Mouse (Mus musculus): ENCODE measurements at regions not wholly inside any gene's neighbourhood (a gene's known extent, or its start where the extent isn't known, plus 50 kb on each side); places are given as distances from the start of the nearest gene placed in this dataset.
"Not testable (repeated sequence)": the region's sequence is repeated elsewhere in the genome, so short reads cannot be mapped to it uniquely, and the experiment has no call there.

DNA sequence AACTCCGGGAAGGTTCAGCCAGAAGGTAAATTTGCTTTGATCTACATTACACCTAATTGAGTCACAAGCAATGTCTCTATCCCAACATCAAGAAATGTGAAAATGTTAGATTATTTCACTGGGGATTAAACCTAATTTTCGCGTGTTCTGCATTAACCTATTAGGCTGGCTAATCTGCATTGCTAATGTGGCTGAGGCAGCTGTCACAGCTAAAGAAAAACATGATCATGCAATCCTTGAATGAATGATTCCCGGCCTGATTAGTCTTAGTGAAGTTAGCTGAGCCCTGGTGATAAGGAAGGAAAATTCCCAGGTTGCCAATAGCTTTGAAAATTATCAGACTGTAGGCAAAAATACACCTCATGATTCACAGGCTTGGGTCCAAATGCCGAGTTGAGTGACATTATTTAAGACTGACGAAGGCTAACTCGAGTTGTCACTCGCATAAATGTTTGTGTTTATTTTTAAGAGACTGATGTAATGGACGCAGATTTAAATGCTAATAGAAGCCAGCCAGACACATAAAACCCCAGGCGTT is 131.5 kb upstream of the Kiz start:
- no peak for DNase-seq (ENCODE audit: low spot score)

DNA sequence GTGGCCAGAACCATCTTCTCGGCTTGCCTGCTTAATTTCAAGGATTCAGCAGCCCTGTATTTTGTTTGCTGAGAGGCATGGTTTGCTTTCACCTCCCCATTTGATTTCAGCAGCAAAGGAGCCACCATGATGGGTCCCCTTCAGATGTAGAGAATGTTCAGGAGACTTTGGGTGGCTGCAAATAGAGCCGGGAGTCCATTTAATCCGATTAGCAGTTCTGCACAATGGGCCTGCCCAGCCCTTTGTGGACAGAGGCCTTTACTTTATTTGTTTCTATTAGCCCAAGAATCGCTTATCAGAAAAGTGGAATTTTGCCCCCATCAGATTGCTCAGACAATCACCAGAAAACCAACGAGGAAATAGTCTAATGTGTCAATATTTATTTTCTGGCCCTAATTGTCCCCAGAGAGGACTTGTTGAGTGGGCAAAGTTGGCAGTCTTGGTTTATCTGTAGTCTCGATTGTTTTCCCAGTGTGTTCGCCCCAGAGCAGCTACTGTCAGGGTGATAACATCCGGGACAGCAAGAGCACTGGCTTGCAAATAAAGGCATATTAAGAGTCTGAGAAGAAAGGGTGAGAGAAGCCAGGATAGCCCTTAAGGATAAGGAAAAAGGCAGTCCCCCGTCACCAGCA is 130.6 kb upstream of the Kiz start:
- no peak for DNase-seq (ENCODE audit: low spot score)

DNA sequence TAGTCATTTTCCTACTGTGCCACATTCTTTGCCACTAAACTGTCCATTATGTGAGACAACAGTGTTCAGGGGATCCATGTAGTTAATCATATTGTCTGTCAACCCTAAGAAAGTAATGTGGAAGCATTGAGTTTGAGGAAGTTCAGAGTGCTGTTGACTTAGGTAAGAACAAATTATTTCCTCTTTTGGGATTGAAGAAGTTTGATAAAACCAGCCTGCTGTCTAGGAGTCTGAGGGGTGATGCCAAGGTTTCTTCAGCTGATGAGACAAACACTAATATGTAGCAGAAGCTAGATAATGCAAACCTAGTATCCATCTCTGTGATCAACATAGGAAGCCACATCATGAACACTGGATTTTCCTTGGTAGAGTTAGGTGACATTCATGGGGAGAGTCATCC is 127.0 kb upstream of the Kiz start:
- DNase-seq (ENCODE audit: low spot score): no peak

DNA sequence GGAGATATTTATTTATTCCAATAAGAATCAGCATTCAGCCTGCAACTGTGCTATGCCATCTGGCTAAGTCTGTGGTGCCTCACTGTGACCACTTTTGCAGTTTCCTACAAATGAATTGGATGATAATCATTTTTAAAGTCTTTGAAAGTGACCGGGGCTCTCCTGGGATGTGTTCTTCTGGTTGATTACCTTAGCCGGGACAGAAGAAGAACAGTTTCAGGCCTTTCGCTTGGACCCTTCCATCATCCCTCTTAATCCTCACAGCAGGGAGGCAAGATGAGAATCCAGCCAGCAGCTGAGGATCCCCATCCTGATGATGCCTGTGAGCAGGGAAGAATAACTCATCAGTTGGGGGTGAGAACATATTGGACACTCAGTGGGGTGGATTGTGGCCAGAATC is 124.6 kb upstream of the Kiz start:
- no peak for DNase-seq (ENCODE audit: low spot score)

DNA sequence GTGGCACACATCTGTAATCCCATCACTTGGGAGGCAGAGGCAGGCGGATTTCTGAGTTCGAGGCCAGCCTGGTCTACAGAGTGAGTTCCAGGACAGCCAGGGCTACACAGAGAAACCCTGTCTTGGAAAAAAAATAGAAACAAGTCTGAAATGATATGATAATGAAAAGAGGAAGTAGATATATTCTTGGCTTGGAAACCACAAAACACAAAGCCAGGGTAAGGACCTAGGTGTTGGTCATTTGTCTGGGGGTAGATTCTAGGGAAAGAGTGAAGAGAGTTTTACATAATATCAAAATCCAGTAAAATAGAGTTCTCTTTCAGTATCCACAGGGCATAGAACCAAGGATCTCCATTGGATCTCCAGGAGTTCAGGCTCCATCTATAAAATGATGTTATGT is 122.8 kb upstream of the Kiz start:
- DNase-seq (ENCODE audit: low spot score): not testable (repeated sequence)

DNA sequence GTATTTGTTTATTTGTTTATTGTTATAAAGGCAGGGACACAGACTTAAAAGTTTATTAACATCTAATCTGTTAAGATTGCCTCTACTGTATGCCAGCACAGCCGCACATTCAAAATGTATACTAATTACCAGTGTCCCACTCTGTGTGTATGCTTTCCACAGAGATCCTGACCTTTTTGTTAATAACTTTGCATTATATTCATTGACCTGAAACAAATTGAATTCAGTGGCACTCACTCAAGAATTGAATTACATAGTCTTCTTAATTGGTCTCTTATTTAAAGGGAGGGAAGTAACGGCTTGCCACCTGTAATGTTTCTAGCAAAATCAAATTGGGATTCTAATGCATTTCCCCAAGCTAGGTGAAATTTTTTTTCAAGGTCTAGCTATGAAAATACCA is 111.3 kb upstream of the Kiz start:
- DNase-seq (ENCODE audit: low spot score): no peak

DNA sequence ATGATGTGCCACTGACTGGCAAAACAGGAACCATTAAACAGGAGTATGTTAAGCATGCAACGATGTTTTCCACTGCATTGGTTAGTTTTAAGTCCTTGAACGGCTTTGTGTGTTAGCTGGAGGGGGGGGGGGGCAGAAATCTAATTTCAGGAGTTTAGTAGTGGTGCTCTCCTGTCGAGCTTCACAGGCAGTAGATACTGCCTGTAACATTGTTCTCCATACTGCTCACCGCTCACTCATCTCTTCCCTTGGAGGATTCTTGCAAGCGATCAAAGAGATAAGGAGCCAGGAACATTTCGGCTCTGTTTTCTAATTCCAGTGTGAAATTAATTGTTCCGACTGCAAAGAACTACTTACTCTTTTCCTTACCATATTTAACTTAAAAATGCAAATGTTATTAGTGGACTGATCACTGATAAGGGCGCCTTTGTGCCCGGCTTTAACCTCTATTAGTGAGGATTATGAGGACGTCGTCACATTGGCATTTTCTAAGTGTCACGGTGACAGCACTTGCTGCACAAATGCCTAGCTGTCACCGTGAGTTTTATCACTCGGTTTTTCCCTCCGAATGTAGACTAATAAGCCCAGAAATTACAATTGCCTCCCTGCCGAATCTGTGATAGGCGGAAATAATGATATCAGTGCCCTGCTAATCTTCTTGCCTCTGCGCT is 110.5 kb upstream of the Kiz start:
- no peak for DNase-seq (ENCODE audit: low spot score)

DNA sequence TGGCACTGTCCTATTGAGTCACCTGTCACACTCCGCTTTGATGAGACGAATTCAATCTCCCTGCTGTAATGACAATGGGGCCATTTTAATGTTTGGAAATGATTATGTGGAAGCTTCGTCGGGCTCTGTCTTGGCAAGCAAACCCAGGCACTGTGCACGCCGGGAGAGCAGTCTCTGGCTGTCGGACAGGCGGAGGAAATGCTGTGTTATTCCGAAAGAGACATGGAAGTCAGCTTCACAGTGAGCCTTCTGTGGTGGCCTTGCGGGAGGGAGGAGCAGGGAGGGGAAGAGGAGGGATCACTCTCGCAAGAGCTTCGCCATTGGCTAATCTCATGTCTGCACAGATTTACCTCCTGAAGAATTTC is 110.0 kb upstream of the Kiz start:
- no peak for DNase-seq (ENCODE audit: low spot score)

DNA sequence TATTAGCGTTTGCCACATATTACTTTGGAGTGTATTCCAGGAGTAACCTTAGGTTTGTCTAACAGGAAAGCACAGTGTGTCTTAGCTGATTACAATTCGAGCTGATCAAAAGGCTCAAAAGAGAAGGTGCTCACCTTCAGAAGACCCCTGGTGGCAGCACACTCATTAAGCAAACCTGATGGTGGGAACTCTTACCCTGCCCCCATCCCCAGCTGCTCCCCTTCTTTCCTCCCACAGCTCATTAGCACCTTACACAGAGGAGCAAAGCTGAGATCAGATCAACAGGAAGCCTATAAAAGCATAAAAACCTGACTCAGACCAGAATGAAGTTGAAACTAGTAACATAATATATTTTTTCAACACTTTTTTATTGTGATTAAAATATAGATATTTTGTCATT is 101.7 kb upstream of the Kiz start:
- DNase-seq (ENCODE audit: low spot score): no peak

DNA sequence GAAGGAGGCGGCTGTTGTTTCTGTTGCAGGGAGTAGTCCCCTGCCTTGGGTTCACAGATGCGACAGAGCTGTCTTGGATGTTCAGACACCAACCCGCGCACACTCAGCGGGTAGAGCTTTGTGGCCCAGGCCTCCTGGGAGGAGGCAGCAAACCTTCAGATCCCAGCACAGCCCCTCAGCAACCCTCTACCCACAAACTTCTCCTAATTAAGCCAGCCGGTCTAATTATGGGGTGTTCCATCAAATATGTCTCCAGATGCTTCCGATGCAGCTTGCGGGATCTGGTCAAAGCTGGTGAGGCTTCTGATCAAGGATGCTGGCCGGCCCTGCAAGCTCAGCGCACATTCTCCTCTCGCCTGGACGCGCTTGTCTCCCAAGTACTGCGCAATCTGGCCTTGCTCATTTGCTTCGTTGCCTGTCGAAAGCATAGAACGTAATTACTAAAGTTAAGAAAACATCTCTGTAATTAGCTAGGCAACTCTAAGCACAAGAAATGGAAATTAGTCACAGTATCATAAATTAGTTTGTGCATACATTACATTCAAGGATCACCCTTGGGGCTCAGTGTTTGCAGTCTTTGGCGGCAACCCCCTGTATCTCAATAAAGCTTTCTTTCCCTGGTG is 92.0 kb upstream of the Kiz start:
- no peak for DNase-seq (ENCODE audit: low spot score)

DNA sequence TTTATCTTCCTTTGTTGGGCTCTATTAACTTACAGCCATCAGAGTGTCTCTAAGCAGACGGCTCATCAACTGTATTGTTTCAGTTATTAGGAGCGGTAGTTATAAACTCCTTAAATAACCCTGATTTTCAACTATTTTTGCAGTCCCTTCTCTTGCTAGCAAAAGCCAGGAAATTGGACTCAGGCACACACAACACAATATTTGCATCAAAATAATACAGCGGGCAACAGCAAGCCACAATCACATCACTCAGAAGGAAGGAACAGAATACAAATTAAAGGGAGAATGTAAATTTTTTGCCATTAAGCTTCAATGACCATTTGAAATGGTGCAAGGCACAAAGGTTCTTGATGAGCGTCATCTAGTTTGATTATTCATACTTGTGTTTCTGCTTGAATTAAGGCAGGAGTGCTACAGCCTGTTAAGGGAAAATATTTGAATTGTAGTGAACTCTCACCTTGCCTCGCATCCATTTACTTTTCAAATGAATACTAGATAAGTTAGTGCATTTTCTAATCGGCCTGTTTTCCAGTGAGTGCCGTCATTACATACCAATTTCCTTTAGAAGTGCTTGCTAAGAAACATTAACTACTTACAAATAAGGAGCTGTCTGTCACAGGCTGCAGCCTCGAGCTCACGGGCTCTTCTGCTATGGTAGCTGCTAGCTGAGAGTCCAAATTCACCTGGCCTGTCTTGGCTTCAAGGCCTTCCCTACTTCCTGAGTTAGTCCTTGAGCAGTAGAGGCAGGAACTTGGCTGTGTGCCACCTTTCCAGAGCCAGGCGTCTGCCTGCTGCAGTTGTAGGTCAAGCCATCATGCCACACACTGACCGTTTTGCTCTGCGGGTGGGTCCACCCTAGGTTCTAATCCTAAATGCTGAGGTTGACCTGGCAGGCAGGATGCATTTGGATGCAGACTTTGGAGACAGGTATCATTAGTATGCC is 91.1 kb upstream of the Kiz start:
- DNase-seq (ENCODE audit: low spot score): peak; percentile 43

DNA sequence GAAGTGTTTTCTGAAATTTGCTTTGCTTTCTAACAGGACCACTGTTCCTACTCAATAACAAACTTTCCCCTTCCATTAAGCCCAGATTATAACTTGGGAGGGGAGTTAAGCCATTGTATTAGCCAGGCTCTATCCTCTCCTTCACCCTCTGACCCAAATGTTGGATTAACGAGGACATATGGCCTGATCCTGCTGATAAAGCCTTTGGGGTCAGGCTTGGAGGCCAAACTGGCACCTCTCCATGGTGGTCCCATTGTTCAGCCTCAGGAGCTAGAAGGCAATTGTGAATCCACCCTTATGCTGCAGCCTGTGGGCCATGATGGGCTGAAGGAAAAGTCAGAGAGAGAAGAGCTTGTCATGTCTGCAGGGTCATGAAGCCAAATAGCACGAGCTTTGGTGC is 80.8 kb upstream of the Kiz start:
- no peak for DNase-seq (ENCODE audit: low spot score)

DNA sequence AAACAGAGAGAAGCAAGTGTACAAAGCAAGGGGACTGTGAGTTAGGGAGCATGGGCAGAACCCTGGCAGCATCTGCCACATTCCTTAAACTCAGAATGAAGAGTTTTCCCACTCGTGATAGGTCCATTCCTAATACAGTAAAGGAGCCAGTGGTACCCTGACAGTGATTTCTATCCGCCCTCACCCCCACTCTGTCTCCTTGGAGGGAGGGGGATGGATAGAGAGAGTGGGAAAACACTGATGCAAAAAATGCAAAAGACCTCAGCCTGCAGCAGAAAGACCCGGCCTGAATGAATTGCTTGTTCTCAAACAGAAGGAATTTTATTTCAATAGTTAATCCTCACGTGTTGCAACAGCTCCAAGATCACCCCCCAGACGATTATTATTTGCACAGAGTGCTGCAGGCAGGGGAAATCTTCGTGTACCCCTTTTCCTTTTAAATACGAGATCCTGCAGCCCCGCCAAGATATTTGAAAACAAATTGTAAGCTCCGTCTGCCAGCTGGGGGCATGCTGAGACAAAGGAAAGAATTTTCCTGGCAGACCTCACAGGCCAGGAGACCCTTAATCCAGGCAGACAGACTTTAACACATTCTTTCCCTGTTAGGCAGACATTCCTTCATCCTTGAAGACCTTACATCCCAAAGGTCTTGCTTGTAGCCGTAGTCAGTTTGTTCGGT is 68.4 kb upstream of the Kiz start:
- no peak for DNase-seq (ENCODE audit: low spot score)

DNA sequence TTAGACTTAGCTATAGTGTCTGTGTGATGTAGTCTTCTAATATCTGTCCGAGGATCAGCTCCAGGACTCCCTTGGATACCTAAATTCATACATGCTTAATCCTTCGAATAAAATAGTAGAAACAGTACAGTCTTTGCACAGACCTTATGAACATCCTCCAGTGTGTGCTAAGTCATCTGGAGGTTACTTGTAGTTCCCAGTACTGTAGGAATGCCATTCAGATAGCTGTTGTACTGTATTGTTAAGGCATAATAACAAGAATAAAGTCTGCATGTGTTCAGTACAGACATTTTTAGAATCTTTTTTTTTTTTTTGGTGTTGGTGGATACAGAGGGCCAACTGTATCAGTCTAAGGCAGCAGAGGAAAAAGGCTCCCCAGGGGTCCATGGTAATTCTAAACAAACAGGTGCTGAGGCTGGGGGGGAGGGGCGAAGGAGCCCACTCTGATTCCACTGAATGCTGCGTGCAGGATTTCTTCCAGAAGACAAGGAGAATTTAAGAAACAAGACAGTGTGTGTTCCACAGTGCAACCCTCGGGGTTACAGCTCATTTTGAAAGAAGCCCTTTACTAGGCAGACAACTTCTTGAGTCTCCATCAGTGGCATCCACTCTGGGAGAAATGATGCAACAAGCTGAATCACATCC is 67.7 kb upstream of the Kiz start:
- DNase-seq (ENCODE audit: low spot score): no peak

DNA sequence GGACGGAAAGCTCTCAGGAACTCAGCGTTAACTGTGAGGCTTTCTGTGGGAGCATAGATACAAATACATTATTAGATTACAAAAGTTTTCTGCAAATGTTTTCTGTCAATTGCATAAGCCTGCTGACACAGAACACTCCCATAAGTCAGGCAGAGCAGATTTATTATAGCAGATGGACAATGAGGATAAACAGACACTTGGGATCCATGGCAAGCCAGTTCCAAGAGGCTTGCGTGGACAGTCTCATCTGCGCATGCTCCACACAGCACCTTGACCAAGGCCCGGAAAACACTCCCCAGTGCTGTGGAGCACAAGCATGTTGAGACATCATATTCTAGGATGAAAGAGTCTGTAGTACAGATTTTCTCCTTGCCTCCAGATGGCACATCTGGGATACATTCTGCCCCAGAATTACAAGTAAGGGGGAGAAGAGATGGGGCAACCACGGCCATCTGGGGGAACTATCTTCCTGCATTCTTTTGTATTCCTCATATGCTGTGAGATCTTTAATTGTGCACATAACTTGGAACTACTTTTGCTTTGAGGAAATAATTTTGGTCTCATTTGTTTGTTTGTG is 62.7 kb upstream of the Kiz start:
- no peak for DNase-seq (ENCODE audit: low spot score)

DNA sequence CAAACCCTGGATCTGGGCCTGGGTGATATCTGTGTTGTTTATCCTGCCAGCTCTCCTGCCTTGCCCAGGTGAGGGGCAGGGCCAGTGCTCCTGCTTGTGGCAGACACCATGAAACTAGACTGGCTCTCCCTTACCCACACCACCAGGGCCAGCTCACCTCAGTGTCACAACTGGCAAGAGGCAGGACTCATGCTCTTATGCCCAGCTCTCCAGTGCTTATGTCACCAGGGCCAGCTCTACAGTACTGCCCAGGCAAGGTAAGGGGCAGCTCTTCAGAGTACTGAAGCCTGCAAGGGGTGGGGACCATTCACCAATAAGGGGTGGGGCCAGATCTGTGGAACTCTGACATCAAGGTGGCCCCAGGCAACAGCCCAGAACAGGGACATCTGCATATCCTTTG is 52.7 kb upstream of the Kiz start:
- no peak for DNase-seq (ENCODE audit: low spot score)

Data from testis, postnatal 10 days (tissue).